Mouse (Mus musculus) lung, postnatal 0 days (tissue): ENCODE results near the gene Tifa.

ENCODE experiments used
- CTCF ChIP-seq: IDR thresholded peaks from 2 replicates; pipeline ENCODE4 v1.5.1; 2016; ENCODE audit warnings: antibody characterized with exemption, mild to moderate bottlenecking
- EP300 ChIP-seq: IDR thresholded peaks from 2 replicates; pipeline ENCODE4 v1.6.1; 2016; ENCODE audit warnings: antibody characterized with exemption, mild to moderate bottlenecking, control low read depth

DNA sequence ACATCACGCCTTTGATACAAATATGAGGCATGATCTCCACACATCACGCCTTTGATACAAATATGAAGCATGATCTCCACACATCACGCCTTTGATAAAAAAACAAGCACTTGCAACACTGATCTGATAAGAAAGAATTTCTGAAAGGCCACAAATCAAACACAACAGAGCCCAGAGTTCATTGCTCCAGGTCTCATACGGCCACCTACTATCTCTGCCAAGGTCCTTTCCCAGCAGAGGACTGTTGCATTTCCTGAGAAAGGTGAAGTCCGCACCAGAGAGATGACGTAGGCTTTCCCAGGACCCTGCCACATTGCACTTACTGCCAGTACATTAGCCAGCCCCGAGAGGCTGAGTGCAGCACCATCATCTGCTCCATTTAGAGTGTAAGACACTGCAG lies 19.5 kb downstream of the Tifa start:
- TF ChIP-seq CTCF: no peak
- no peak for TF ChIP-seq EP300
